Mouse (Mus musculus): Measurements from ENCODE around the gene Hmcn1.

DNA sequence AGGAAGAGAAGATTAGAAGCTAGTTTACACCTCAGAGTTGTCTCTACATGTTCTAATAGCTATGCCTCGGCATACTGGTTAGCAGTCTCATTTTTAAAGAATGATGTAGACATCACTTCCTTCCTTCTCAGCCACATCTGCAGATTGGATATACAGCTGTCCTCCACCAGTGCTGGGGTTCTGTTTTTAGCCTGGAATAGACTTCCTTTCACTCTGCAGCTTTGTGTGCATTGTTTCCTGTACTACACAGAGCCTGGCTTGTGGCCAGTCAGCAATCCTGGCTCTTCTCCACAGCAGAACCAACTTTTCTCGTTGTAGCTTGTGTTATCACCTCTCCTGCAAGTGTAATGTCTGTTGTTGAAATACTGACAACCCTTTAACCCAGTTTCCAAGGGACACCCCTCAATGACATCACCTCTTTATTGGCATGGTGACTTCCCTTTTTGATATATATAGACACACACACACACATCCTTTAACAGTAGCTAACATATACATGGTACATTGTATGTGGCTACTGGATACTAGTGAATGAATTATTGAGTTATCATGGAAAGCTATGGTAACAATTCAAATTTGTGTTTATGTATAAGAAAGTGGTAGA is 233.7 kb downstream of the Hmcn1 start:
- TF ChIP-seq CTCF (IDR thresholded peaks at IDR 0.05; ENCODE audit: insufficient read depth, low read depth, low read length) (no peak), POLR2A (IDR thresholded peaks at IDR 0.05; ENCODE audit: insufficient read depth, low read depth, low read length) (no peak)
